Mouse (Mus musculus) MEL (cell line): Measurements from ENCODE around the gene Ebi3.

Experiments used
- CTCF ChIP-seq, 3 experiments: IDR thresholded peaks in 2 of 3; conservative IDR thresholded peaks in 1 of 3; 2 replicates each; pipeline ENCODE4 v1.5.1; 2011 to 2012; ENCODE audit warnings: low read length in 3 of 3, low read depth in 2 of 3, mild to moderate bottlenecking in 2 of 3, improper control_type of control experiment in 1 of 3, inconsistent platforms in 1 of 3, mixed read lengths in 1 of 3, moderate library complexity in 1 of 3; ENCODE audit not compliant: control insufficient read depth in 1 of 3, insufficient read depth in 1 of 3, poor library complexity in 1 of 3, severe bottlenecking in 1 of 3
- E2F4 ChIP-seq: IDR thresholded peaks from 2 replicates; pipeline ENCODE4 v1.6.1; 2011; ENCODE audit warnings: low read depth, low read length, improper control_type of control experiment, borderline replicate concordance
- EP300 ChIP-seq, 2 experiments: IDR thresholded peaks; 2 replicates each; pipeline ENCODE4 v1.6.1; 2011; ENCODE audit warnings: improper control_type of control experiment in 2 of 2, low read length in 2 of 2, low read depth in 1 of 2, mild to moderate bottlenecking in 1 of 2
- NELFE ChIP-seq: IDR thresholded peaks from 2 replicates; pipeline ENCODE4 v1.6.1; 2011; ENCODE audit warnings: low read depth, low read length, improper control_type of control experiment
- POLR2A ChIP-seq, 2 experiments: IDR thresholded peaks; 2 replicates each; pipeline ENCODE4 v1.6.1; 2011 to 2012; ENCODE audit warnings: low read length in 2 of 2, mild to moderate bottlenecking in 2 of 2, control low read depth in 1 of 2, improper control_type of control experiment in 1 of 2, low read depth in 1 of 2, moderate library complexity in 1 of 2; ENCODE audit not compliant: control insufficient read depth in 1 of 2, insufficient read depth in 1 of 2, poor library complexity in 1 of 2
- POLR2AphosphoS2 ChIP-seq: IDR thresholded peaks from 2 replicates; pipeline ENCODE4 v1.6.1; 2011; ENCODE audit warnings: low read length, improper control_type of control experiment
- RAD21 ChIP-seq: IDR thresholded peaks from 2 replicates; pipeline ENCODE4 v1.6.1; 2011; ENCODE audit warnings: mild to moderate bottlenecking, low read depth, low read length, improper control_type of control experiment
- SMC3 ChIP-seq: IDR thresholded peaks from 2 replicates; pipeline ENCODE4 v1.6.1; 2011; ENCODE audit warnings: low read depth, low read length, improper control_type of control experiment
- TAL1 ChIP-seq: IDR thresholded peaks from 2 replicates; pipeline ENCODE4 v1.6.1; 2012; ENCODE audit warnings: mild to moderate bottlenecking, inconsistent platforms, low read length, moderate library complexity, mixed read lengths
- TCF12 ChIP-seq: IDR thresholded peaks from 2 replicates; pipeline ENCODE4 v1.6.1; 2014; ENCODE audit warnings: low read depth, mild to moderate bottlenecking, inconsistent platforms, low read length, improper control_type of control experiment, moderate library complexity
- USF1 ChIP-seq: IDR thresholded peaks from 2 replicates; pipeline ENCODE4 v1.6.1; 2014; ENCODE audit warnings: low read depth, mild to moderate bottlenecking, inconsistent platforms, low read length, improper control_type of control experiment, moderate library complexity
- ZKSCAN1 ChIP-seq: IDR thresholded peaks from 2 replicates; pipeline ENCODE4 v1.6.1; 2012; ENCODE audit warnings: low read depth, mild to moderate bottlenecking, inconsistent platforms, low read length, improper control_type of control experiment, moderate library complexity
- ZMIZ1 ChIP-seq: IDR thresholded peaks from 2 replicates; pipeline ENCODE4 v1.6.1; 2012; ENCODE audit warnings: low read depth, mild to moderate bottlenecking, inconsistent platforms, low read length, improper control_type of control experiment, moderate library complexity

- TF ChIP-seq RAD21, result no peak
- no peak for TF ChIP-seq POLR2A (IDR thresholded peaks at IDR 0.05; ENCODE audit: control insufficient read depth in 1 of 2, insufficient read depth in 1 of 2, low read depth in 1 of 2, low read length in 2 of 2, poor library complexity in 1 of 2)
- TF ChIP-seq ZKSCAN1, result no peak
- TF ChIP-seq NELFE, result no peak
- TF ChIP-seq SMC3, result no peak
- no peak for TF ChIP-seq CTCF (IDR thresholded peaks at IDR 0.05 in 2 of 3, conservative IDR thresholded peaks at IDR 0.05 in 1 of 3; ENCODE audit: control insufficient read depth in 1 of 3, insufficient read depth in 1 of 3, low read depth in 2 of 3, low read length in 3 of 3, poor library complexity in 1 of 3, severe bottlenecking in 1 of 3)
- TF ChIP-seq TCF12, result no peak
- TF ChIP-seq TAL1, result no peak
- TF ChIP-seq USF1, result no peak
- no peak for TF ChIP-seq E2F4
- TF ChIP-seq POLR2AphosphoS2, result no peak
- TF ChIP-seq ZMIZ1, result no peak
- no peak for TF ChIP-seq EP300 (IDR thresholded peaks at IDR 0.05; ENCODE audit: low read depth in 1 of 2, low read length in 2 of 2)
These were observed 12.1 kb downstream of the Ebi3 start for GRCm38 (mm10) chr17:55964496-55964895.
